Mouse (Mus musculus) kidney, adult 2 months (tissue): ENCODE results near the gene Hist1h2bb. TPM values are rescaled to one million over a fixed set of nuclear protein-coding genes. Genes with fewer than 3 reads are reported as not detected.
"Not testable (repeated sequence)": the region's sequence is repeated elsewhere in the genome, so short reads cannot be mapped to it uniquely, and the experiment has no call there.

Experiments used
- DNase-seq: peaks from one replicate; pipeline ENCODE4 v3.0.0; 2021
- H3K27ac ChIP-seq: fragments of 200-500 bp; 2 replicates; pipeline ENCODE4 v1.5.1; 2012; ENCODE audit warnings: low read depth, low read length, control low read depth, inconsistent platforms; ENCODE audit not compliant: insufficient read depth
- H3K27me3 ChIP-seq: fragments of 200-500 bp; replicated peaks from 2 replicates; pipeline ENCODE4 v1.6.1; 2012; ENCODE audit warnings: mild to moderate bottlenecking, moderate library complexity, low read length, inconsistent platforms; ENCODE audit not compliant: control insufficient read depth, insufficient read depth
- H3K36me3 ChIP-seq: fragments of 200-500 bp; 2 replicates; pipeline ENCODE4 v1.6.1; 2012; ENCODE audit warnings: mild to moderate bottlenecking, moderate library complexity, low read length, inconsistent platforms; ENCODE audit not compliant: control insufficient read depth, insufficient read depth
- H3K4me1 ChIP-seq: fragments of 200-500 bp; 2 replicates; pipeline ENCODE4 v1.6.1; 2011; ENCODE audit warnings: low read length; ENCODE audit not compliant: control insufficient read depth, insufficient read depth
- H3K4me3 ChIP-seq: fragments of 200-500 bp; 2 replicates; pipeline ENCODE4 v1.5.1; 2011; ENCODE audit warnings: mild to moderate bottlenecking, low read depth, low read length, control low read depth; ENCODE audit not compliant: insufficient read depth
- CTCF ChIP-seq: fragments of 200-500 bp; conservative IDR thresholded peaks from 2 replicates; pipeline ENCODE4 v1.5.1; 2011; ENCODE audit warnings: low read depth, mild to moderate bottlenecking, control low read depth, low read length, moderate library complexity, mixed read lengths; ENCODE audit not compliant: insufficient read depth, insufficient read length
- POLR2A ChIP-seq: fragments of 200-500 bp; IDR thresholded peaks from one replicate; pipeline ENCODE4 v1.6.1; 2011; ENCODE audit warnings: low read depth, low read length, control low read depth
- WGBS: fragments of 180-500 bp; shearing (Covaris S2); methylation state at CpG from one replicate; pipeline ENCODE4 v1.1.7; 2018; 5-methylcytosine and 5-hydroxymethylcytosine counted together
- polyA plus RNA-seq: library from polyadenylated mRNA; depleted of rRNA; stranded (reverse); fragments of >200 nt; gene quantifications from 2 replicates; pipeline ENCODE4 v1.2.3, GENCODE M21; 2012

Hist1h2bb gene
- polyA plus RNA-seq, 1 experiment, result 2.0 TPM

GRCm38 (mm10) chr13:23763242-23763585 lies 16.7 kb downstream of the Hist1h2bb start:
- peaks cover 8% of the 10 kb centered on the region; the same call in 1 of the 2 replicates for H3K4me1 ChIP-seq
- no peaks in the 10 kb centered on the region for H3K27me3 ChIP-seq
- no peaks in the 10 kb centered on the region for H3K36me3 ChIP-seq
- under 1% methylated on average over 10 of the region's 10 CpGs for WGBS
- peak overlapping the region; percentile 46; the same call in 1 of the 2 replicates for H3K27ac ChIP-seq
- TF ChIP-seq POLR2A (no peak), CTCF (no peak)
- no peak for DNase-seq
- peak overlapping the region; percentile 52 for H3K4me3 ChIP-seq

GRCm38 (mm10) chr13:23763586-23764323 lies 17.2 kb downstream of the Hist1h2bb start, which contains the start of gene Hist1h1a:
Gene Hist1h1a, plus strand, starts transcription at chr13:23763666.
- no peaks in the 10 kb centered on the region for H3K27me3 ChIP-seq
- WGBS, result 5% methylated on average over 34 of the region's 34 CpGs

GRCm38 (mm10) chr13:23764324-23765171 lies 18.0 kb downstream of the Hist1h2bb start:
- TF ChIP-seq POLR2A (no peak), CTCF (no peak)

More at GRCm38 (mm10) chr13:23763586-23764323, 17.2 kb downstream of the Hist1h2bb start, which contains the start of gene Hist1h1a:
- peaks cover 8% of the 10 kb centered on the region; the same call in 1 of the 2 replicates for H3K4me1 ChIP-seq
- DNase-seq, result peak; percentile 89
- no peaks in the 10 kb centered on the region for H3K36me3 ChIP-seq
- TF ChIP-seq CTCF (no peak), POLR2A (peak; percentile 31)
- peak within 1 kb of the TSS; percentile 46; the same call in 1 of the 2 replicates for H3K27ac ChIP-seq
- H3K4me3 ChIP-seq, result peak within 1 kb of the TSS; percentile 52

GRCm38 (mm10) chr13:23765172-23765513 lies 18.6 kb downstream of the Hist1h2bb start:
- WGBS, result 94% methylated on average over 1 of the region's 1 CpGs
- no peaks in the 10 kb centered on the region for H3K36me3 ChIP-seq
- H3K27ac ChIP-seq, result no peak overlapping the region
- no peak for TF ChIP-seq POLR2A
- no peak for TF ChIP-seq CTCF
- no peak overlapping the region for H3K4me3 ChIP-seq
- no peak for DNase-seq
- H3K4me1 ChIP-seq, result peaks cover 8% of the 10 kb centered on the region; the same call in 1 of the 2 replicates
- no peaks in the 10 kb centered on the region for H3K27me3 ChIP-seq

More at GRCm38 (mm10) chr13:23764324-23765171, 18.0 kb downstream of the Hist1h2bb start:
- Histone ChIP-seq H3K27ac (no peak overlapping the region), H3K4me1 (peaks cover 8% of the 10 kb centered on the region; the same call in 1 of the 2 replicates), H3K4me3 (no peak overlapping the region), H3K36me3 (no peaks in the 10 kb centered on the region), H3K27me3 (no peaks in the 10 kb centered on the region)
- 65% methylated on average over 12 of the region's 12 CpGs for WGBS
- DNase-seq, result no peak

- Histone ChIP-seq H3K4me3 (no peak overlapping the region), H3K4me1 (peaks cover 4% of the 10 kb centered on the region; the same call in 1 of the 2 replicates), H3K27ac (no peak overlapping the region), H3K27me3 (no peaks in the 10 kb centered on the region), H3K36me3 (no peaks in the 10 kb centered on the region)
- TF ChIP-seq CTCF (no peak), POLR2A (no peak)
- DNase-seq, result no peak
Measured at GRCm38 (mm10) chr13:23766772-23767171, 20.2 kb downstream of the Hist1h2bb start.

GRCm38 (mm10) chr13:23768834-23769397 lies 22.4 kb downstream of the Hist1h2bb start:
- DNase-seq, result no peak
- Histone ChIP-seq H3K27me3 (no peaks in the 10 kb centered on the region), H3K36me3 (no peaks in the 10 kb centered on the region), H3K4me3 (no peak overlapping the region), H3K4me1 (no peaks in the 10 kb centered on the region), H3K27ac (no peak overlapping the region)
- 56% methylated on average over 5 of the region's 5 CpGs for WGBS
- TF ChIP-seq POLR2A (no peak), CTCF (no peak)

- H3K27me3 ChIP-seq, H3K4me1 ChIP-seq, H3K27ac ChIP-seq, H3K36me3 ChIP-seq, DNase-seq, H3K4me3 ChIP-seq: not testable (repeated sequence)
- WGBS, result 90% methylated on average over 2 of the region's 2 CpGs
Measured at GRCm38 (mm10) chr13:23769613-23770012, 23.1 kb downstream of the Hist1h2bb start, which contains the start of gene Trim38. Gene Trim38, plus strand, starts transcription at chr13:23769913.
